Mouse (Mus musculus) thymus, adult 2 months (tissue): Measurements from ENCODE around the gene Syt7.

Source experiments
- CTCF ChIP-seq: fragments of 200-500 bp; IDR thresholded peaks from 2 replicates; pipeline ENCODE4 v1.5.1; 2012; ENCODE audit warnings: mild to moderate bottlenecking, control low read depth, low read length, moderate library complexity, borderline replicate concordance; ENCODE audit not compliant: control insufficient read depth, poor library complexity, insufficient read depth; ENCODE audit errors: extremely low read depth
- POLR2A ChIP-seq: fragments of 200-500 bp; IDR thresholded peaks from 2 replicates; pipeline ENCODE4 v1.6.1; 2012; ENCODE audit warnings: mild to moderate bottlenecking, low read length, control low read depth, moderate library complexity; ENCODE audit not compliant: control insufficient read depth, poor library complexity, insufficient read depth; ENCODE audit errors: extremely low read depth

DNA sequence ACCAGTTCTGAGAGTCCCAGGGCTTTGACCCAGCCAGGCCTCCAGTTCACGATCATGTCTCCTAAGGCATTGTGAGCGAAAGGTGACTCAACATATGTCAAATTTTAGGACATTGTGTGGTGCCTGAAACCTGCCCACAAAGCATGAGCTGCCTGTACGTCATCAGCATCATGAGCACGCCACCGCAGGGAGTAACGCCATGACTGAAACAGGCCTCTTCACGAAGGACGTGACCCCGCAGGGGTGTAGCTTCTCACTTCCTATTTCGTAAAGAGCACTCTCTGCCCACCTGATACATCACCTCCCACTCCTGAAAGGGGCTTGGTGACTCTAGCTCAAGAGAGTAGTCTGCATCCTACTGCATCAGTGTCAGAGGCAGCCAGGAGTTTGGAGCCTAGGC lies 45.0 kb upstream of the Syt7 start:
- TF ChIP-seq POLR2A (no peak), CTCF (no peak)
